Mouse (Mus musculus): Measurements from ENCODE around the gene Tasp1. TPM values are rescaled to one million over a fixed set of nuclear protein-coding genes. Genes with fewer than 3 reads are reported as not detected.
"Not testable (repeated sequence)": the region's sequence is repeated elsewhere in the genome, so short reads cannot be mapped to it uniquely, and the experiment has no call there.

Gene Tasp1
- polyA plus RNA-seq, 1 experiment from 2014 or later, result 14.8 TPM

DNA sequence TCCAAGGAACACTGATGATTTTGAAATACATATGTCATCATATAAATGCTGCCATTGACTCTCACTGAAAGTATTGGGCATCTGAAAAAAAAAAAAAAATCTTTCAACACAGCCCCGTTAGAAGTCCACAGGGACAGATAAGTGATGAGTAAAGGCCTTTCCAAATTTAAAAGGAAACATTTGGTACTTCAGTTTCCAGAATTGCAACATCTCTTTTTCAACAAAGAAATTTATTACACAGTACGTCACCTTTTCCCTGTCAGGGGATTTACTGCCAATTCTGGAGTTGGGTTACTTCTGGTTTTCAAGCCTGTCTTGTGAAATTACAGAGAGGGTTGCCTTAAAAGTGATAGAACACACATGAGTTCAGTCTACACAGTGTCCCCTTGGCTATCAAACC, 146.8 kb downstream of the Tasp1 start:
- no peaks in the 10 kb centered on the region for H3K4me1 ChIP-seq (replicated peaks)
- no peak overlapping the region for H3K4me3 ChIP-seq
- H3K36me3 ChIP-seq, result no peaks in the 10 kb centered on the region
- no peak overlapping the region for H3K27ac ChIP-seq
- no peak for DNase-seq (ENCODE audit: low spot score)
- WGBS, result 83% methylated on average over 2 of the region's 2 CpGs
- H3K27me3 ChIP-seq (ENCODE audit: insufficient read depth, poor library complexity, severe bottlenecking), result no peaks in the 10 kb centered on the region
- no peaks in the 10 kb centered on the region for H3K9me3 ChIP-seq

DNA sequence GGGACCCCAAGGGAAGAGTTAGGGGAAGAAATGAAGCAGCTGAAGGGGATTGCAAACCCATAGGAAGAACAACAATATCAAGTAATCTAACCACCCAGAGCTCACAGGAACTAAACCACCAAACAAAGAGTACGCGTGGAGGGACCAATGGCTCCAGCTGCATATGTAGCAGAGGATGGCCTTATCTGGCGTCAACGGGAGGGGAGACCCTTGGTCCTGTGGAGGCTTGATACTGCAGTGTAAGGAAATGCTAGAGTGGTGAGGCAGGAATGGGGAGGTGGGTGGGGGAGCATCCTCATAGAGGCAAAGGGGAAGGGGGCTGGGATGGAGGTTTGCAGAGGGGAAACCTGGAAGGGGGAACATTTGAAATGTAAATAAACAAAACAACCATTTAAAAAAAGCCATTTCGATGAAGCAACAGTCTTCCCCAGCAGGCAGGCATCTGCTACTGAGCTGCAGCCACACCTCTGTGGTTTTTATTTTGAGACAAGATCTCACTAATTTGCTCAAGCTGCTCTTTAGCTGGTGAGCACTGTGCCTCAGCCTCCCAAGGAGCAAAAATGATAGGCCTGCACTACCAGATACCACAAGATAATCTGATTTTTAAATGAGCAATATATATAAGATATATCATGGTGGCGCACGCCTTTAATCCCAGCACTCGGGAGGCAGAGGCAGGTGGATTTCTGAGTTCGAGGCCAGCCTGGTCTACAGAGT, 160.0 kb downstream of the Tasp1 start:
- H3K27ac ChIP-seq, result no peak overlapping the region
- H3K36me3 ChIP-seq, result 0 out of 2 replicates have a peak, but pooled peaks cover 3% of the 10 kb centered on the region
- no peak overlapping the region for H3K4me3 ChIP-seq
- H3K4me1 ChIP-seq (replicated peaks), result no peaks in the 10 kb centered on the region
- no peak for DNase-seq (ENCODE audit: low spot score)
- 88% methylated on average over 9 of the region's 9 CpGs for whole genome bisulfite sequencing
- no peaks in the 10 kb centered on the region for H3K9me3 ChIP-seq
- H3K27me3 ChIP-seq (ENCODE audit: insufficient read depth, poor library complexity, severe bottlenecking), result no peaks in the 10 kb centered on the region

DNA sequence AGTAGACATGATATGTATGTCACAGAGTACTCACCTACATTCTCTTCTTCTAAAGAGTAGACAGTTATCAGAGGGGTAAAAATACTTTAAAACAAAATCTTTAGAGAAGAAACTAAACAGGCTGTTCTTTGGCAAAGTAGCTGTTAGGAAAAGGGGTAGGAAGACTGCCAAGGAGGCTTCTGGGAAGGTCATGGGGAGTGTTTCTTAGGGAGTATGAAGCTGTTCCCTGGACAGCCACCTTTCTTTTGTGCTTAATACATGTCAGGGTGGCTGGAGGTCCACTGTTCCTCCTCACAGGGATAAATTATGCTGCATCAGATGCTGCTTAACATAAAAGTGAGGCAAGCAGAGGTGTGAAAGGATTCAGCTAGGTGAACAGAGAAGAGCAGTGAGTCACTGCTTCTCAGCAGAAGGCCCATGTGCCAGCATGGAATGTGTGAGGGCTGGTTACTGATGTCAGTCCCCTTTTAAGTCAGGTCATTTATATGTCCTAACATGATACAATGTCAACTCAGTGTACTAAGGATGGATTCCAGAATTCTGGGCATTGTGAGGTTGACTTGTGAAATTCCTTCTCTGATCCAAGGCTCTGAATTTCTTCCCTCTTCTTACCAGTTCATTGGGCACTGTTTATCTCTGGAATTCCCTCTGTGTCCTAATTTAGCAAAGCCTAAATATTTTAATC, 175.1 kb downstream of the Tasp1 start:
- no peaks in the 10 kb centered on the region for H3K4me1 ChIP-seq (replicated peaks)
- no peak overlapping the region for H3K4me3 ChIP-seq
- no peaks in the 10 kb centered on the region for H3K36me3 ChIP-seq
- H3K27me3 ChIP-seq (ENCODE audit: insufficient read depth, poor library complexity, severe bottlenecking), result no peaks in the 10 kb centered on the region
- no peaks in the 10 kb centered on the region for H3K9me3 ChIP-seq
- DNase-seq (ENCODE audit: low spot score), result no peak
- H3K27ac ChIP-seq, result no peak overlapping the region

DNA sequence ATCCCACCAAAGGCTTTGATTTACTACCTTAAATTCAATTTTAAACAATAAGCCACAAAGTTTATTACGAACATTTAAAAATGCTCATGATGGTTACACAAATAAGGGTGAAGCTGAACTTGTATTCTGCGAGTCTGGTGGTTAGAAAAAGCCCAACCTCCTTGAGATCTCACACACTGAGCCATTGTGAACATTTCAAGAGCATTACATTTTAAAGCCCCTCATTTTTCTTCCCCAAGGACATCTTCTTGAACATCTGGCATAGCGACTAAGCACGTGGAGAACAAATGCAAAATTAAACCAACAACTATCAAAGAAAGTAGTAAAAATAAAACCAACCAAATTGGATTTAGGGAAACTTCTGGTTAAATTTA, 182.4 kb downstream of the Tasp1 start:
- Histone ChIP-seq H3K4me3 (no peak overlapping the region), H3K27ac (no peak overlapping the region), H3K4me1 (replicated peaks) (no peaks in the 10 kb centered on the region), H3K9me3 (no peaks in the 10 kb centered on the region), H3K27me3 (ENCODE audit: insufficient read depth, poor library complexity, severe bottlenecking) (no peaks in the 10 kb centered on the region), H3K36me3 (no peaks in the 10 kb centered on the region; the same call in 1 of the 2 replicates)
- DNase-seq (ENCODE audit: low spot score), result no peak
- WGBS, result 81% methylated on average over 4 of the region's 4 CpGs

DNA sequence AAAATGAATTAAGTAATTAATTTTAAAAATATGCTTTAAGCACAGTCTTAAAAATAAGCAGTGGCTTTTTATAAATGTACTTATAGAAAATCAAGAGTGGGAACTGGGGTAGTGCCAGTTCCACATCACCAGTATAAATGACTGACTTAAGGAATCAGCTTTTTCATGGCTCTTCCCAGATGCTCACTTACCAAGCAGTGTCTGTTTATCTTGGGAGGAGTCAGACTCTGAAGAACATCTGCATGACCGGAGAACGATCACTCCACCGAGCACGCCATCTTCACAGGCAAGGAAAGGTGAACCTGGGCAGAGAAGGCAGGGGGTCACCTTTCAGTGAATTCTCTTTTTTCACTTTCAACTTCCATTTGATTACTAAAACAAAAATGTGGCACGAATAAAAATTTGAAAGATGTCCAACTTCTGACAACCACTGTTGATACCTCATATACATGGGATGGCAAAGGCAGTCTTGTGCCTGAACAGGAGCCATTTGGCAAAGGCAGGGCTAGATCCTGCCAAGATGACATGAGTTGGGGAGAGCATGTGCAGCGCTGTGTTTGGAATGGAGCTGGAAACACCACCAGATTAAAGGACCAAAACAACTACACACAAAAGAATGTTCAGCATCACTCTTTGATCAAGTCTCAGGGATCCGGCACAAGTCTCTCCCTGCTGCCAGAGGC, 182.9 kb downstream of the Tasp1 start:
- 89% methylated on average over 7 of the region's 7 CpGs for whole genome bisulfite sequencing
- Histone ChIP-seq H3K4me1 (replicated peaks) (no peaks in the 10 kb centered on the region), H3K27me3 (ENCODE audit: insufficient read depth, poor library complexity, severe bottlenecking) (no peaks in the 10 kb centered on the region), H3K4me3 (no peak overlapping the region), H3K27ac (no peak overlapping the region), H3K9me3 (no peaks in the 10 kb centered on the region), H3K36me3 (no peaks in the 10 kb centered on the region; the same call in 1 of the 2 replicates)
- DNase-seq (ENCODE audit: low spot score), result no peak

DNA sequence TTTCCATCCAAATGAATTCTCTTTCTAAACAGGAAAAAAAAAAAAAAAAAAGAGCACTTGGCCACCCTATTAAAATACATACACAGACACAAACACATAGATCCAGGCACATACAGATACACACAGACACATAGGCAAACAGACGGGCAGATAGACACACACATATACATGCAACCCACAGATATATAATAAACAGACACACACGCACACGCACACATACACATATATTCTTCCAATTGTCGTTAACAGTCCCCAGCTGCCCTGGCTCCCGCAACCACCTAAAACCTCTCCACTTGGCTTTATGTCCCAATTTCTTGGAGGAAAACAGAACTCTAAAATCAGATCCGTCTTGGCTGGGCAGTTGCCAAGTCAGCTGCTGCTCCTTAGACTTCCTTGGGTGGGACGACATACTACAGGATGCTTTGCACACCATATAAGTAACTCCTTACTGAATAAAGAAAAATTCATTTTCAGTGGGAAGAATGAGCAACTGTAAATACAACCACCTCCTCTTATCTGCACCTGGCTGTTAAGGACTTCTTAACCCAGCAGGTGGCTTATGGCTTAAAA, 188.5 kb downstream of the Tasp1 start:
- WGBS, result 95% methylated on average over 7 of the region's 7 CpGs
- no peaks in the 10 kb centered on the region for H3K27me3 ChIP-seq (ENCODE audit: insufficient read depth, poor library complexity, severe bottlenecking)

DNA sequence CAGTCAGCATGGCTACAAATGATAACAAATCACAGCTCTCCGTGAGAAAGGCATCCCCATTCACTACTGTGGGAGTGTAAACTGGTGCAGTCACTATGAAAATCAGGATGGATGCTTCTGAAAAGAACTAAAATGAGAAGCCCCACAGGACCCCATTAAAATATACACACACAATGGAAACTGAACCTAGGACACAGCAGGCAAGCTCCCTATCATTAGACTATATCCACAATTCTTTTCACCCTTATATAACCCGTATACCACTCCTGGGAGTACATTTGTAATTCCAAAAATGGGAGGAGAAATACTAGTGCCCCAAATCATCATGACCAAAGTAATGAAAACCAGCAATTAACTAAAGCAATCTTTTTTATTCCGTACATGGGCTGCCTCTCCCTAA, 190.7 kb downstream of the Tasp1 start:
- DNase-seq (ENCODE audit: low spot score), result no peak
- no peaks in the 10 kb centered on the region for H3K4me1 ChIP-seq (replicated peaks)
- WGBS, result 71% methylated on average over 3 of the region's 3 CpGs
- H3K4me3 ChIP-seq, result no peak overlapping the region
- no peaks in the 10 kb centered on the region for H3K9me3 ChIP-seq
- no peaks in the 10 kb centered on the region for H3K27me3 ChIP-seq (ENCODE audit: insufficient read depth, poor library complexity, severe bottlenecking)
- no peaks in the 10 kb centered on the region for H3K36me3 ChIP-seq
- no peak overlapping the region for H3K27ac ChIP-seq

More for the DNA sequence above, 188.5 kb downstream of the Tasp1 start:
- DNase-seq (ENCODE audit: low spot score), result no peak
- Histone ChIP-seq H3K4me3 (no peak overlapping the region), H3K27ac (no peak overlapping the region), H3K36me3 (no peaks in the 10 kb centered on the region; the same call in 1 of the 2 replicates), H3K9me3 (no peaks in the 10 kb centered on the region), H3K4me1 (replicated peaks) (no peaks in the 10 kb centered on the region)

DNA sequence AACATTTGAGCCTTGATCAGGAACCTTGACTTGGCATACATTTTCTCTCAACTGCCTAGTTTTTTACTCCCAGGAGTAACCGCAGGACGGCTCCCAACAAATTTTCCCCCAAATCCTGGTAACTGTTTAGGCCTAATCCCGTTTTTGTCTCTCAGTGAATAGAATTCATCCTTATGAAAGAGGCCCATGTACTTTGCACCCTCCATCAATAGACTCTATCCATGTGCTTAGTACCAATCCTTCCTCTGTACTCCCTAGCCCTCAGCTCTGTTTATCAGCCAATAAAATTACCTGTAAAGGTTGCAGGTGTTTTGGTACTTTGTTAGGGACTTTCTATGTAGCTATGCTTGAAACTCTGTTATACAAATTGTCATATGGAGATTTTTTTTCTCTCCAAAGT, 192.4 kb downstream of the Tasp1 start:
- Histone ChIP-seq H3K36me3 (no peaks in the 10 kb centered on the region), H3K4me3 (no peak overlapping the region), H3K27ac (no peak overlapping the region), H3K9me3 (no peaks in the 10 kb centered on the region), H3K4me1 (replicated peaks) (no peaks in the 10 kb centered on the region), H3K27me3 (ENCODE audit: insufficient read depth, poor library complexity, severe bottlenecking) (no peaks in the 10 kb centered on the region)
- 67% methylated on average over 3 of the region's 3 CpGs for WGBS
- DNase-seq (ENCODE audit: low spot score), result no peak

DNA sequence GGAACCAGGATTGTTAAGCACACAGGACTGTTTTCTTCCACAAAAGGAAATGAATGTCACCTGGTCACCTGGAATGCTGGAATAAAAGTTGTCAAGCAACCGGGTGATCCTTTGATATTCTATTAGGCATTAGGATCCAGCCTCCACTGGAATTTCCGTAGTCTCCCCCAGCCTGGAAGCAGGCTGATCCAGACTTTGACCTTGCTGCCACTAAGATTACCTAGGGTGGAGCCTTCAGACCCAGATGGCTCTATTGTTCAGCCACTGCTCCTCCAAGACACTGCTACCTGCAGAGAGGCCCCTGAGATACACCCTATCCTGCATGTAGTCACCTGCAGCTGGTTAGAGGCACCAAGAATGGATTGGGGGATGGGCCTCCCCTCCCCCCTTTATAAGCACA, 192.8 kb downstream of the Tasp1 start:
- no peak for DNase-seq (ENCODE audit: low spot score)
- Histone ChIP-seq H3K4me1 (replicated peaks) (no peaks in the 10 kb centered on the region), H3K36me3 (no peaks in the 10 kb centered on the region), H3K27me3 (ENCODE audit: insufficient read depth, poor library complexity, severe bottlenecking) (no peaks in the 10 kb centered on the region), H3K27ac (no peak overlapping the region), H3K4me3 (no peak overlapping the region), H3K9me3 (no peaks in the 10 kb centered on the region)
- 60% methylated on average over 2 of the region's 2 CpGs for WGBS

DNA sequence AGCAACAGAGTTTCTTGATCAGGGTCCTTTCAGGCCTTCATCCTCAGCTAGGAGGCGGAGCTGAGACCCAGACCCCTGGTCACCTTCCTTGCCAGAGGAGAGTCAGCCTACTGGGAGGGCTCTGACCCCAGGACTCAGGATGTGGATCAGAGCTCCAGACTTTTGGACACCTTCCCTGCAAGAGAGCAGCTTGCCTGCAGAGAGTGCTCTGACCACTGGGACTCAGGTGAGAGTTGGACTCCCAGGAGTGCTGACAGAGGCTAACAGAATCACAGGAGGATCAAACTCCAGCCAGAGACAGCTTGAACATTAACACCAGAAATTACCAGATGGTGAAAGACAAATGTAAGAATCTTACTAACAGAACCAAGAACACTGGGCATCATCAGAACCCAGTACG, 197.5 kb downstream of the Tasp1 start:
- not testable (repeated sequence) for H3K4me3 ChIP-seq; H3K27ac ChIP-seq; H3K9me3 ChIP-seq; H3K36me3 ChIP-seq; DNase-seq (ENCODE audit: low spot score); H3K27me3 ChIP-seq (ENCODE audit: insufficient read depth, poor library complexity, severe bottlenecking); H3K4me1 ChIP-seq (replicated peaks)
- WGBS, result 95% methylated on average over 2 of the region's 2 CpGs

DNA sequence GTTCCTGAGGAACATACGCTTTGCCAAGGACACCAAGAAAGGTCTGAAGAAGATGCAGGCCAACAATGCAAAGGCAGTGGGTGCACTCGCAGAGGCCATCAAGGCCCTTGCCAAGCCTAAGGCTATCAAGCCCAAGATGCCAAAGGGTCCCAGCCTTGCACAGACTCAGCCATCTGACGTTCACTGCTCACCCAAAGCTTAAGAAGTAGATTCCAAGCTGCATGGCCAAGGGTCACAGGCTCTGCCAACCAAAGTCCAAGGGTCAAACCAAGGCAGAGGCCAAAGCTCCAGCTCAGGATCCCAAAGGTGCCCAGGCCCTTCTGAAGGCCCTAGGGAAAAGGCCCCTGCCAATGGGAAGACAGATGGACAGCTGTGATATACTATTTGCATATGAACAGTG, 203.2 kb downstream of the Tasp1 start:
- not testable (repeated sequence) for H3K4me3 ChIP-seq; H3K36me3 ChIP-seq; H3K9me3 ChIP-seq; H3K27me3 ChIP-seq (ENCODE audit: insufficient read depth, poor library complexity, severe bottlenecking); H3K4me1 ChIP-seq (replicated peaks); DNase-seq (ENCODE audit: low spot score); H3K27ac ChIP-seq
- WGBS, result 91% methylated on average over 3 of the region's 3 CpGs

DNA sequence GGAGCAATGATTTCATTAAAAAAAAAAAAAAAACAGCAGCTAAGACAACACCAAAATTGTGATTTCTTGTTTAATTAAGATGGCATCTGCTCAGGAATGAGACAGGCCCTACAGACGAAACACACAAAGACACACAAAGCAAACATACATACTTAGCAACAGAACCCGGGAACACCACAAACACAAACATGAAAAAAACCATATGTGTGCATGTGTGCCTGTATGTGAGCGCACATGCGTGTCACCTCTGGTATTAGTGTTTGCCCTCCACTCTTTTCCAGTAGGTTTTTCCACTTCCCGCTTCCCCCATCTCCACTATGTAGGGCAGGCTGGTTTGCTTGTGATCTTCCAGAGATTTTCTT, 206.5 kb downstream of the Tasp1 start:
- H3K9me3 ChIP-seq, result no peaks in the 10 kb centered on the region
- no peaks in the 10 kb centered on the region for H3K36me3 ChIP-seq
- H3K4me1 ChIP-seq (replicated peaks), result no peaks in the 10 kb centered on the region
- no peak for DNase-seq (ENCODE audit: low spot score)
- H3K27ac ChIP-seq, result no peak overlapping the region
- WGBS, result 93% methylated on average over 5 of the region's 5 CpGs
- no peaks in the 10 kb centered on the region for H3K27me3 ChIP-seq (ENCODE audit: insufficient read depth, poor library complexity, severe bottlenecking)
- no peak overlapping the region for H3K4me3 ChIP-seq
